In genomic region chr6:115764179-115764578, GRCm38 (mm10) we compare ENCODE assay signal across 8 mouse cellular contexts. TPM values are rescaled to one million over a fixed set of nuclear protein-coding genes. Genes with fewer than 3 reads are reported as not detected.
DNase-seq lines count a peak whose midpoint lies in the region; ATAC-seq and TF ChIP-seq lines count a peak whose summit lies in the region.

No protein-coding gene starts in this region.

- no peaks in the 10 kb centered on the region for H3K9me3 ChIP-seq in limb, embryonic 15.5 days
- no peaks in the 10 kb centered on the region for H3K9me3 ChIP-seq in midbrain, embryonic 16.5 days (replicated peaks; ENCODE audit: control insufficient read depth, low read length, poor library complexity, severe bottlenecking)

- DNase-seq in cerebellum, postnatal 4 days (ENCODE audit: low spot score in 2 of 2): peak; percentile 43 to 77
- DNase-seq in cerebellum, adult 9-10 months: no peak
- peak; percentile 79 for DNase-seq in adrenal gland, postnatal 14 days
- peak; percentile 49 for DNase-seq in gastrocnemius, postnatal 25 days
- peak; percentile 69 for DNase-seq in thymus, adult 2 months

- TF ChIP-seq CTCF in thymus, adult 2 months (IDR thresholded peaks at IDR 0.05; ENCODE audit: borderline replicate concordance, control insufficient read depth, extremely low read depth, insufficient read depth, low read length, poor library complexity): no peak

- H3K4me2 ChIP-seq in limb, embryonic 15.5 days: peak overlapping the region; percentile 19; the same call in 1 of the 2 replicates
- peak overlapping the region; percentile 19; the same call in 1 of the 2 replicates for H3K4me2 ChIP-seq in midbrain, embryonic 16.5 days (ENCODE audit: low read length)

- peak overlapping the region; percentile 86 for H3K27ac ChIP-seq in limb, embryonic 15.5 days
- no peak overlapping the region; the same call in 1 of the 2 replicates for H3K27ac ChIP-seq in midbrain, embryonic 16.5 days (ENCODE audit: low read length)
- H3K27ac ChIP-seq in thymus, adult 2 months (ENCODE audit: control insufficient read depth, insufficient read depth, low read length): peak overlapping the region; percentile 60

- H3K9ac ChIP-seq in limb, embryonic 15.5 days: no peak overlapping the region
- H3K9ac ChIP-seq in midbrain, embryonic 16.5 days (ENCODE audit: low read depth, low read length): no peak overlapping the region

- H3K27me3 ChIP-seq in limb, embryonic 15.5 days: no peaks in the 10 kb centered on the region
- no peaks in the 10 kb centered on the region for H3K27me3 ChIP-seq in midbrain, embryonic 16.5 days (ENCODE audit: control insufficient read depth, insufficient read depth, low read depth, low read length)
- no peaks in the 10 kb centered on the region for H3K27me3 ChIP-seq in thymus, adult 2 months (ENCODE audit: control insufficient read depth, insufficient read depth, low read length)

- TF ChIP-seq POLR2A in thymus, adult 2 months (IDR thresholded peaks at IDR 0.05; ENCODE audit: control insufficient read depth, extremely low read depth, insufficient read depth, low read length, poor library complexity): 0 out of 2 replicates have a peak, but pooled peaks have one; percentile 37

- no peaks in the 10 kb centered on the region for H3K36me3 ChIP-seq in limb, embryonic 15.5 days
- no peaks in the 10 kb centered on the region for H3K36me3 ChIP-seq in midbrain, embryonic 16.5 days (ENCODE audit: control insufficient read depth, insufficient read depth, low read length)
- no peaks in the 10 kb centered on the region for H3K36me3 ChIP-seq in thymus, adult 2 months (ENCODE audit: control insufficient read depth, insufficient read depth, low read length)

- H3K4me1 ChIP-seq in limb, embryonic 15.5 days: peaks cover 33% of the 10 kb centered on the region
- H3K4me1 ChIP-seq in midbrain, embryonic 16.5 days (ENCODE audit: control insufficient read depth, insufficient read depth, low read length): no peaks in the 10 kb centered on the region; the same call in 1 of the 2 replicates
- peaks cover 52% of the 10 kb centered on the region for H3K4me1 ChIP-seq in thymus, adult 2 months (replicated peaks; ENCODE audit: control insufficient read depth, insufficient read depth, low read length)

- WGBS in limb, embryonic 15.5 days: 10% methylated on average over 7 of the region's 7 CpGs
- WGBS in midbrain, embryonic 16.5 days: 2% methylated on average over 7 of the region's 7 CpGs
- 12% methylated on average over 7 of the region's 7 CpGs for WGBS in thymus, adult 2 months

- H3K4me3 ChIP-seq in limb, embryonic 15.5 days: no peak overlapping the region; the same call in 1 of the 2 replicates
- no peak overlapping the region for H3K4me3 ChIP-seq in midbrain, embryonic 16.5 days (ENCODE audit: low read depth, low read length)
- H3K4me3 ChIP-seq in thymus, adult 2 months (ENCODE audit: control insufficient read depth, insufficient read depth, low read length): peak overlapping the region; percentile 28

- peak; percentile 50 for ATAC-seq in inflammation-experienced regulatory T-cells, adult 6 months
- peak; percentile 75 for ATAC-seq in limb, embryonic 15.5 days (ENCODE audit: insufficient number of reproducible peaks, low FRiP score, low TSS enrichment, low read depth)
- ATAC-seq in midbrain, embryonic 16.5 days: peak; percentile 89

RNA-seq across cellular contexts. Expression of gene Tmem40, which starts 2.0 kb away (rescaled TPM):
- total RNA-seq in adrenal gland, postnatal 14 days (2021): 0.37 and 0.49 TPM in 2 replicates
- under 1 TPM; 0.35 to 0.43 TPM for total RNA-seq in gastrocnemius, postnatal 25 days (2021)
- polyA plus RNA-seq in inflammation-experienced regulatory T-cells, adult 6 months (2017; shearing (Covaris generic)): not detected
- polyA plus RNA-seq in limb, embryonic 15.5 days (2015; fragmentation: Nextera tagmentation; extraction: Ambion mirVana): 42.0 and 45.4 TPM in 2 replicates
- 0.85 and 1.3 TPM in 2 replicates for polyA plus RNA-seq in midbrain, embryonic 16.5 days (2015; fragmentation: Nextera tagmentation; extraction: Ambion mirVana)
- 1.4 and 2.5 TPM in 2 replicates for polyA plus RNA-seq in thymus, adult 2 months (2012; rRNA removed)

RNA-seq across cellular contexts. Expression of gene Cand2, which starts 10.2 kb away (rescaled TPM):
- total RNA-seq in adrenal gland, postnatal 14 days (2021): 8.7 and 9.1 TPM in 2 replicates
- 10 to 100 TPM; 61.9 to 64.2 TPM for total RNA-seq in gastrocnemius, postnatal 25 days (2021)
- 1 to 10 TPM; 2.3 to 4.8 (median 3.7) TPM for polyA plus RNA-seq in inflammation-experienced regulatory T-cells, adult 6 months (2017; shearing (Covaris generic))
- polyA plus RNA-seq in limb, embryonic 15.5 days (2015; fragmentation: Nextera tagmentation; extraction: Ambion mirVana): 33.8 and 36.2 TPM in 2 replicates
- 9.8 and 10.3 TPM in 2 replicates for polyA plus RNA-seq in midbrain, embryonic 16.5 days (2015; fragmentation: Nextera tagmentation; extraction: Ambion mirVana)
- 16.8 and 19.5 TPM in 2 replicates for polyA plus RNA-seq in thymus, adult 2 months (2012; rRNA removed)

RNA-seq across cellular contexts. Expression of gene Rpl32, which starts 44.4 kb away (rescaled TPM):
- total RNA-seq in adrenal gland, postnatal 14 days (2021): 1,105 and 1,295 TPM in 2 replicates
- total RNA-seq in gastrocnemius, postnatal 25 days (2021): 100 to 1,000 TPM; 536 to 577 TPM
- polyA plus RNA-seq in inflammation-experienced regulatory T-cells, adult 6 months (2017; shearing (Covaris generic)): 1,000 to 10,000 TPM; 4,797 to 7,885 (median 7,790) TPM
- polyA plus RNA-seq in limb, embryonic 15.5 days (2015; fragmentation: Nextera tagmentation; extraction: Ambion mirVana): 1,698 and 2,211 TPM in 2 replicates
- 855 and 922 TPM in 2 replicates for polyA plus RNA-seq in midbrain, embryonic 16.5 days (2015; fragmentation: Nextera tagmentation; extraction: Ambion mirVana)
- 874 and 910 TPM in 2 replicates for polyA plus RNA-seq in thymus, adult 2 months (2012; rRNA removed)

Comparison
In these comparisons a context has a peak if more than half of its experiments do, and no peak if none do; other contexts are left out.
1. RNA of gene Tmem40, which starts 2.0 kb away (polyA plus RNA-seq): 42.0 to 45.4 TPM in limb, embryonic 15.5 days; 1.4 to 2.5 TPM in thymus, adult 2 months, 0.85 to 1.3 TPM in midbrain, embryonic 16.5 days and not detected in inflammation-experienced regulatory T-cells, adult 6 months; every median in the first group is over 10 times any median in the second.
2. Peak in every context shown above with its lines, with median percentiles within 50 percentile points of each other: ATAC-seq.